Comparison of ENCODE assay signal across 18 mouse cellular contexts in genomic region chr19:23309979-23310378, GRCm38 (mm10). TPM values are rescaled to one million over a fixed set of nuclear protein-coding genes. Genes with fewer than 3 reads are reported as not detected.
DNase-seq lines count a peak whose midpoint lies in the region; ATAC-seq and TF ChIP-seq lines count a peak whose summit lies in the region.
"Had no signal": no experiment of that assay in that cellular context is flagged by ENCODE, and none has a peak within 500 bp of the region (broad histone marks: within the 10 kb centered on the region; RNA-seq: fewer than 3 reads in every experiment).

No protein-coding gene starts in this region.

- no peak overlapping the region for H3K4me3 ChIP-seq in kidney, adult 2 months (ENCODE audit: insufficient read depth, low read depth, low read length)
- H3K4me3 ChIP-seq in kidney, embryonic 15.5 days (replicated peaks): no peak overlapping the region
- no peak overlapping the region for H3K4me3 ChIP-seq in lung, embryonic 14.5 days (ENCODE audit: low read depth, low read length)
- no peak overlapping the region for H3K4me3 ChIP-seq in midbrain, embryonic 11.5 days (ENCODE audit: low read depth, low read length)
- H3K4me3 ChIP-seq: forebrain, embryonic 10.5 days; heart, embryonic 12.5 days; limb, embryonic 13.5 days; lung, embryonic 15.5 days; midbrain, embryonic 13.5 days; myocyte had no signal

- H3K4me1 ChIP-seq in kidney, adult 2 months (ENCODE audit: control insufficient read depth, insufficient read depth, low read length): no peaks in the 10 kb centered on the region; the same call in 1 of the 2 replicates
- H3K4me1 ChIP-seq in kidney, embryonic 15.5 days: no peaks in the 10 kb centered on the region
- H3K4me1 ChIP-seq in lung, embryonic 14.5 days (ENCODE audit: insufficient read depth): no peaks in the 10 kb centered on the region
- H3K4me1 ChIP-seq in midbrain, embryonic 11.5 days (ENCODE audit: control insufficient read depth, insufficient read depth, low read length): no peaks in the 10 kb centered on the region
- H3K4me1 ChIP-seq: forebrain, embryonic 10.5 days; heart, embryonic 12.5 days; limb, embryonic 13.5 days; lung, embryonic 15.5 days; midbrain, embryonic 13.5 days had no signal

- ATAC-seq in kidney, embryonic 15.5 days (replicated peaks; ENCODE audit: low FRiP score): no peak
- ATAC-seq in lung, embryonic 14.5 days (ENCODE audit: insufficient read depth): no peak
- ATAC-seq in midbrain, embryonic 11.5 days (ENCODE audit: low FRiP score): no peak
- ATAC-seq: hindbrain, embryonic 16.5 days; midbrain, embryonic 13.5 days had no signal

- no peak overlapping the region for H3K9ac ChIP-seq in kidney, embryonic 15.5 days
- H3K9ac ChIP-seq in lung, embryonic 14.5 days: no peak overlapping the region
- H3K9ac ChIP-seq in midbrain, embryonic 11.5 days (ENCODE audit: low read length): no peak overlapping the region
- H3K9ac ChIP-seq: heart, embryonic 12.5 days; limb, embryonic 13.5 days; lung, embryonic 15.5 days; midbrain, embryonic 13.5 days had no signal

- no peak for TF ChIP-seq POLR2A in kidney, adult 2 months (IDR thresholded peaks at IDR 0.05; ENCODE audit: low read depth, low read length)

- peak; percentile 43 for TF ChIP-seq CTCF in kidney, adult 2 months (conservative IDR thresholded peaks at IDR 0.05; ENCODE audit: insufficient read depth, insufficient read length, low read depth, low read length)
- TF ChIP-seq CTCF in lung, embryonic 14.5 days (IDR thresholded peaks at IDR 0.05; ENCODE audit: low read depth): peak; percentile 21; the same call in 1 of the 2 replicates

- DNase-seq in kidney, adult 2 months: peak; percentile 24
- no peak for DNase-seq in lung, embryonic 14.5 days
- no peak for DNase-seq in lung, postnatal 4 days
- DNase-seq in R1 (ENCODE audit: low read depth, low spot score): peak; percentile 28
- DNase-seq in thymus, postnatal 25 days: no peak
- DNase-seq in midbrain, embryonic 11.5 days (ENCODE audit: low spot score, missing footprints): no peak
- DNase-seq: adrenal gland, postnatal 36 days; cerebellum, adult 9-11 months; heart, postnatal 4 days; thymus, adult 2 months had no signal

- H3K36me3 ChIP-seq in kidney, adult 2 months (ENCODE audit: control insufficient read depth, insufficient read depth, low read length): no peaks in the 10 kb centered on the region
- no peaks in the 10 kb centered on the region for H3K36me3 ChIP-seq in kidney, embryonic 15.5 days
- H3K36me3 ChIP-seq in lung, embryonic 14.5 days (ENCODE audit: insufficient read depth): no peaks in the 10 kb centered on the region
- H3K36me3 ChIP-seq in midbrain, embryonic 11.5 days (ENCODE audit: control insufficient read depth, insufficient read depth, low read length): no peaks in the 10 kb centered on the region
- H3K36me3 ChIP-seq: forebrain, embryonic 10.5 days; heart, embryonic 12.5 days; limb, embryonic 13.5 days; lung, embryonic 15.5 days; midbrain, embryonic 13.5 days had no signal

- no peak overlapping the region for H3K27ac ChIP-seq in kidney, adult 2 months (ENCODE audit: insufficient read depth, low read depth, low read length)
- no peak overlapping the region for H3K27ac ChIP-seq in kidney, embryonic 15.5 days
- no peak overlapping the region for H3K27ac ChIP-seq in lung, embryonic 14.5 days (ENCODE audit: low read depth)
- no peak overlapping the region for H3K27ac ChIP-seq in midbrain, embryonic 11.5 days (ENCODE audit: low read depth, low read length)
- H3K27ac ChIP-seq: forebrain, embryonic 10.5 days; limb, embryonic 13.5 days; lung, embryonic 15.5 days; midbrain, embryonic 13.5 days had no signal

- no peaks in the 10 kb centered on the region for H3K27me3 ChIP-seq in kidney, adult 2 months (replicated peaks; ENCODE audit: control insufficient read depth, insufficient read depth, low read length)
- H3K27me3 ChIP-seq in kidney, embryonic 15.5 days: 0 out of 2 replicates have a peak, but pooled peaks cover 2% of the 10 kb centered on the region
- H3K27me3 ChIP-seq in lung, embryonic 14.5 days (ENCODE audit: insufficient read depth, low read length): no peaks in the 10 kb centered on the region
- no peaks in the 10 kb centered on the region for H3K27me3 ChIP-seq in midbrain, embryonic 11.5 days (ENCODE audit: control insufficient read depth, insufficient read depth, low read length)
- H3K27me3 ChIP-seq: heart, embryonic 12.5 days; limb, embryonic 13.5 days; lung, embryonic 15.5 days; midbrain, embryonic 13.5 days had no signal

- no peaks in the 10 kb centered on the region for H3K9me3 ChIP-seq in kidney, embryonic 15.5 days (replicated peaks)
- H3K9me3 ChIP-seq in lung, embryonic 14.5 days (ENCODE audit: low read depth, low read length): no peaks in the 10 kb centered on the region
- no peaks in the 10 kb centered on the region for H3K9me3 ChIP-seq in midbrain, embryonic 11.5 days (ENCODE audit: control insufficient read depth, low read length)
- H3K9me3 ChIP-seq: forebrain, embryonic 10.5 days; heart, embryonic 12.5 days; limb, embryonic 13.5 days; lung, embryonic 15.5 days; midbrain, embryonic 13.5 days had no signal

- no peak overlapping the region for H3K4me2 ChIP-seq in kidney, embryonic 15.5 days
- no peak overlapping the region for H3K4me2 ChIP-seq in lung, embryonic 14.5 days
- H3K4me2 ChIP-seq in midbrain, embryonic 11.5 days: no peak overlapping the region
- H3K4me2 ChIP-seq: heart, embryonic 12.5 days; limb, embryonic 13.5 days; lung, embryonic 15.5 days; midbrain, embryonic 13.5 days had no signal

- WGBS in kidney, adult 2 months: 78% methylated on average over 2 of the region's 2 CpGs
- WGBS in kidney, embryonic 15.5 days: 88% methylated on average over 2 of the region's 2 CpGs
- WGBS in lung, embryonic 14.5 days: 74% methylated on average over 2 of the region's 2 CpGs
- WGBS in midbrain, embryonic 11.5 days: 93% methylated on average over 2 of the region's 2 CpGs

RNA-seq across cellular contexts. Expression of gene Smc5, which starts 36.3 kb away (rescaled TPM):
- 2.8 and 3.3 TPM in 2 replicates for polyA plus RNA-seq in kidney, adult 2 months (2012; rRNA removed)
- 32.5 and 34.6 TPM in 2 replicates for polyA plus RNA-seq in kidney, embryonic 15.5 days (2015; fragmentation: Nextera tagmentation; extraction: Ambion mirVana)
- 38.9 and 41.0 TPM in 2 replicates for polyA plus RNA-seq in lung, embryonic 14.5 days (2014; fragmentation: Nextera tagmentation; extraction: Ambion mirVana)
- 52.6 and 60.5 TPM in 2 replicates for polyA plus RNA-seq in midbrain, embryonic 11.5 days (2014; fragmentation: Nextera tagmentation; extraction: Ambion mirVana)

Comparison
In these comparisons a context has a peak if more than half of its experiments do, and no peak if none do; other contexts are left out.
1. DNase-seq: peak in kidney, adult 2 months (single experiment) and R1 (single experiment); none in lung, embryonic 14.5 days (single experiment), lung, postnatal 4 days (0 of 2), thymus, postnatal 25 days (single experiment) and midbrain, embryonic 11.5 days (single experiment).